Mouse (Mus musculus) layer of hippocampus, adult 18-20 months (tissue): Measurements from ENCODE around the gene Casr. TPM values are rescaled to one million over a fixed set of nuclear protein-coding genes. Genes with fewer than 3 reads are reported as not detected.

Experiments
- DNase-seq, 2 experiments: peaks; one replicate each; pipeline ENCODE4 v3.0.0; 2022; ENCODE audit warnings: low spot score in 2 of 2
- long read RNA-seq: library from polyadenylated mRNA; stranded (forward); transcript quantifications from one replicate; pipeline ENCODE4 v2.0.0, GENCODE M21; 2021
- total RNA-seq, 2 experiments: library from RNA; stranded (reverse); gene quantifications; 2 replicates each; pipeline ENCODE4 v1.2.3; 2021

Gene Casr
- total RNA-seq: under 1 TPM; 0.10 to 0.12 TPM
- long read RNA-seq: 0 reads

- no peak for DNase-seq
Measured at GRCm38 (mm10) chr16:36561386-36562338, at the start of gene Casr. Gene Casr (minus strand): TSS chr16:36562141.

GRCm38 (mm10) chr16:36602632-36603031 is 40.7 kb upstream of the Casr start:
- DNase-seq: no peak

- DNase-seq: no peak
Measured at GRCm38 (mm10) chr16:36598265-36598664, 36.3 kb upstream of the Casr start.

GRCm38 (mm10) chr16:36596671-36597410 is 34.9 kb upstream of the Casr start:
- DNase-seq: no peak

- no peak for DNase-seq
Measured at GRCm38 (mm10) chr16:36589898-36590297, 28.0 kb upstream of the Casr start.

- DNase-seq: no peak
Measured at GRCm38 (mm10) chr16:36587971-36588370, 26.0 kb upstream of the Casr start.

GRCm38 (mm10) chr16:36582073-36582472 is 20.1 kb upstream of the Casr start:
- DNase-seq: no peak

- no peak for DNase-seq
Measured at GRCm38 (mm10) chr16:36571942-36572341, 10.0 kb upstream of the Casr start.

GRCm38 (mm10) chr16:36559573-36559972 is 2.4 kb downstream of the Casr start:
- no peak for DNase-seq

- no peak for DNase-seq
Measured at GRCm38 (mm10) chr16:36555672-36556165, 6.2 kb downstream of the Casr start.

GRCm38 (mm10) chr16:36553624-36554023 is 8.3 kb downstream of the Casr start:
- no peak for DNase-seq

- DNase-seq: no peak
Measured at GRCm38 (mm10) chr16:36545333-36545732, 16.6 kb downstream of the Casr start.

GRCm38 (mm10) chr16:36543091-36543490 is 18.9 kb downstream of the Casr start:
- DNase-seq: no peak

- no peak for DNase-seq
Measured at GRCm38 (mm10) chr16:36540834-36541233, 21.1 kb downstream of the Casr start.

- peak in 1 of 2 experiments; percentile 9 for DNase-seq
Measured at GRCm38 (mm10) chr16:36532981-36533687, 28.8 kb downstream of the Casr start.

GRCm38 (mm10) chr16:36532046-36532445 is 29.9 kb downstream of the Casr start:
- no peak for DNase-seq

GRCm38 (mm10) chr16:36531630-36532029 is 30.3 kb downstream of the Casr start:
- DNase-seq: no peak

- DNase-seq: peak in 1 of 2 experiments; percentile 51
Measured at GRCm38 (mm10) chr16:36530566-36531552, 31.1 kb downstream of the Casr start.

- DNase-seq: no peak
Measured at GRCm38 (mm10) chr16:36528822-36529221, 33.1 kb downstream of the Casr start.
